Mouse (Mus musculus) spleen, postnatal 0 days (tissue): ENCODE results near the gene Fgd5. TPM values are rescaled to one million over a fixed set of nuclear protein-coding genes. Genes with fewer than 3 reads are reported as not detected.

ENCODE experiments used
- polyA plus RNA-seq: library from polyadenylated mRNA; unstranded; fragments of >200 nt; fragmentation: Nextera tagmentation; extraction: Ambion mirVana; gene quantifications from 2 replicates; pipeline ENCODE4 v1.2.1, GENCODE M21; 2015

Gene Fgd5
- polyA plus RNA-seq = 5.4 and 7.2 TPM in 2 replicates

GRCm38 (mm10) chr6:91978371-91979300 is at the start of gene Fgd5:
Gene Fgd5 (plus strand): TSS chr6:91978878.

GRCm38 (mm10) chr6:92091130-92091591 is 112.5 kb downstream of the Fgd5 start, which contains the start of gene Nr2c2:
Gene Nr2c2 (plus strand): TSS chr6:92091390.

Other genes starting within 250 kb of the Fgd5 start
- gene Grip2, start 151.6 kb upstream of the Fgd5 start, polyA plus RNA-seq = 0.37 and 0.75 TPM in 2 replicates
- 26.9 and 27.9 TPM in 2 replicates for gene Ccdc174, start 100.8 kb upstream of the Fgd5 start, polyA plus RNA-seq
- gene 4930590J08Rik, start 76.1 kb upstream of the Fgd5 start, polyA plus RNA-seq = 0.35 and 0.42 TPM in 2 replicates
- 13.1 and 14.2 TPM in 2 replicates for gene Nr2c2, start 112.5 kb downstream of the Fgd5 start, polyA plus RNA-seq
- 43.5 and 48.8 TPM in 2 replicates for gene Mrps25, start 205.2 kb downstream of the Fgd5 start, polyA plus RNA-seq
- gene Rbsn, start 236.0 kb downstream of the Fgd5 start, polyA plus RNA-seq = 7.7 and 9.5 TPM in 2 replicates